Comparison of ENCODE assay signal across 25 mouse cellular contexts in the genomic region with DNA sequence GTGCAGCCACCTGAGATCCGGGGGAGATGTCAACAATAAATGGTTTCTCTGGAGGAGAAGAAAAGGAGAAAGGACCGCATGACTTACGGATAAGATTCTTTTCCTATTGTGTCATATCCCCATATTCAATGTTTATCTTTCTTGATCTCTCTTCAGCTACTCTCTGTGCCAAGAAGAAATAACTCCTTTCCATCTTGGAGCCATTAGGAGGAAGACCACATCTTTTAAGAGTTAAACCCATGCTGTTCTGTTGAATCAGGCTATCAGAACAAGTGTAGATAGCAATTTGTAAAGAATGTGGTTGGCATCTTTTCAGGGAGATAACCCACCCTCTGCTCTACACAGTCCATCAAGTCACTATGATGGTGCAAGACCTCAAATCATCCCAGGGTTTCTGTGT. TPM values are rescaled to one million over a fixed set of nuclear protein-coding genes. Genes with fewer than 3 reads are reported as not detected.
DNase-seq lines count a peak whose midpoint lies in the region; ATAC-seq and TF ChIP-seq lines count a peak whose summit lies in the region.
"Had no signal": no experiment of that assay in that cellular context is flagged by ENCODE, and none has a peak within 500 bp of the region (broad histone marks: within the 10 kb centered on the region; RNA-seq: fewer than 3 reads in every experiment).

No protein-coding gene starts in this region.

- no peak overlapping the region for H3K4me3 ChIP-seq in limb, embryonic 14.5 days (replicated peaks; ENCODE audit: low read length)
- H3K4me3 ChIP-seq in limb, embryonic 10.5 days: no peak overlapping the region
- no peak overlapping the region for H3K4me3 ChIP-seq in C2C12 (ENCODE audit: insufficient read depth, poor library complexity, severe bottlenecking)
- no peak overlapping the region for H3K4me3 ChIP-seq in embryonic fibroblast, embryonic 13.5 days (ENCODE audit: insufficient read depth, low read length)
- H3K4me3 ChIP-seq: embryonic facial prominence, embryonic 13.5 days; embryonic facial prominence, embryonic 15.5 days; forebrain, embryonic 13.5 days; forebrain, embryonic 15.5 days had no signal

- peaks cover 6% of the 10 kb centered on the region; the same call in 1 of the 2 replicates for H3K4me1 ChIP-seq in limb, embryonic 14.5 days (ENCODE audit: control insufficient read depth, insufficient read depth, low read length)
- H3K4me1 ChIP-seq in limb, embryonic 10.5 days: peaks cover 18% of the 10 kb centered on the region
- H3K4me1 ChIP-seq in embryonic fibroblast, embryonic 13.5 days (ENCODE audit: control insufficient read depth, insufficient read depth, low read length): peaks cover 26% of the 10 kb centered on the region
- H3K4me1 ChIP-seq: forebrain, embryonic 15.5 days had no signal

- WGBS in limb, embryonic 14.5 days: 91% methylated on average over 3 of the region's 3 CpGs
- 98% methylated on average over 3 of the region's 3 CpGs for WGBS in limb, embryonic 10.5 days

- DNase-seq in limb, embryonic 14.5 days (ENCODE audit: low spot score): peak; percentile 25
- DNase-seq in limb, embryonic 10.5 days (ENCODE audit: low spot score): no peak
- peak; percentile 73 for DNase-seq in 3T3-L1 (ENCODE audit: low read depth, low spot score)
- no peak for DNase-seq in right cerebral cortex, postnatal 25 days
- DNase-seq in right cerebral cortex, postnatal 36 days (ENCODE audit: low spot score in 2 of 2): no peak
- DNase-seq: adrenal gland, adult 2 months; adrenal gland, postnatal 10 days; adrenal gland, postnatal 25 days; B cell, adult 2 months; cerebellum, adult 11 months; cerebellum, adult 18-20 months; cerebellum, adult 8-10 months; cerebellum, adult 9-11 months; cerebellum, postnatal 14 days; cerebellum, postnatal 36 days; embryo, embryonic 11 days; forebrain, postnatal 0 days had no signal

- no peaks in the 10 kb centered on the region for H3K27me3 ChIP-seq in limb, embryonic 14.5 days (ENCODE audit: control insufficient read depth, insufficient read depth, low read length)
- H3K27me3 ChIP-seq in limb, embryonic 10.5 days (ENCODE audit: low read depth, poor library complexity, severe bottlenecking): no peaks in the 10 kb centered on the region
- no peaks in the 10 kb centered on the region for H3K27me3 ChIP-seq in C2C12 (ENCODE audit: control insufficient read depth, insufficient read depth, insufficient read length)
- H3K27me3 ChIP-seq: embryonic facial prominence, embryonic 13.5 days; embryonic facial prominence, embryonic 15.5 days; forebrain, embryonic 13.5 days; forebrain, embryonic 15.5 days; Patski had no signal

- H3K79me2 ChIP-seq in C2C12 (ENCODE audit: control insufficient read depth, insufficient read depth): no peaks in the 10 kb centered on the region

- H3ac ChIP-seq in C2C12 (ENCODE audit: control insufficient read depth, insufficient read length, low read depth): no peak overlapping the region

- peaks cover 41% of the 10 kb centered on the region for H3K36me3 ChIP-seq in limb, embryonic 14.5 days (ENCODE audit: control insufficient read depth, insufficient read depth, low read length)
- H3K36me3 ChIP-seq in limb, embryonic 10.5 days: peaks cover 87% of the 10 kb centered on the region
- H3K36me3 ChIP-seq in C2C12 (ENCODE audit: control insufficient read depth, insufficient read depth): peaks cover 18% of the 10 kb centered on the region
- H3K36me3 ChIP-seq: embryonic facial prominence, embryonic 15.5 days; forebrain, embryonic 15.5 days had no signal

- no peak overlapping the region for H3K9ac ChIP-seq in limb, embryonic 14.5 days (ENCODE audit: low read depth, low read length, severe bottlenecking)
- H3K9ac ChIP-seq: embryonic facial prominence, embryonic 13.5 days; embryonic facial prominence, embryonic 15.5 days; forebrain, embryonic 13.5 days; forebrain, embryonic 15.5 days; forebrain, postnatal 0 days had no signal

- TF ChIP-seq POLR2A in limb, embryonic 14.5 days (IDR thresholded peaks at IDR 0.05; ENCODE audit: borderline replicate concordance, extremely low read depth, insufficient read depth, insufficient read length): no peak
- TF ChIP-seq POLR2A in embryonic fibroblast, embryonic 13.5 days (IDR thresholded peaks at IDR 0.05; ENCODE audit: low read depth, low read length): no peak

- no peak for ATAC-seq in limb, embryonic 14.5 days (ENCODE audit: low FRiP score, low read depth)
- ATAC-seq: activated CD4-positive, CD25-positive, alpha-beta regulatory T cell, adult 4 months; forebrain, embryonic 13.5 days; forebrain, postnatal 0 days; Patski had no signal

- no peaks in the 10 kb centered on the region for H3K9me3 ChIP-seq in limb, embryonic 14.5 days (ENCODE audit: control insufficient read depth, low read length)
- no peaks in the 10 kb centered on the region for H3K9me3 ChIP-seq in limb, embryonic 10.5 days (replicated peaks)
- H3K9me3 ChIP-seq: embryonic facial prominence, embryonic 13.5 days; embryonic facial prominence, embryonic 15.5 days; forebrain, embryonic 13.5 days; forebrain, embryonic 15.5 days had no signal

- H3K79me3 ChIP-seq in C2C12 (ENCODE audit: low read depth): no peaks in the 10 kb centered on the region

- no peak overlapping the region for H3K4me2 ChIP-seq in limb, embryonic 14.5 days (replicated peaks; ENCODE audit: low read depth, low read length, severe bottlenecking)
- H3K4me2 ChIP-seq: embryonic facial prominence, embryonic 13.5 days; embryonic facial prominence, embryonic 15.5 days; forebrain, embryonic 13.5 days; forebrain, embryonic 15.5 days had no signal

- no peak for TF ChIP-seq CTCF in C2C12 (IDR thresholded peaks at IDR 0.05; ENCODE audit: control insufficient read depth, insufficient read depth, insufficient read length)
- TF ChIP-seq CTCF in embryonic fibroblast, embryonic 13.5 days (IDR thresholded peaks at IDR 0.05; ENCODE audit: borderline replicate concordance, insufficient read depth, low read length): no peak

- no peak overlapping the region for H3K27ac ChIP-seq in limb, embryonic 14.5 days (replicated peaks; ENCODE audit: low read depth, low read length)
- H3K27ac ChIP-seq in limb, embryonic 10.5 days: no peak overlapping the region
- H3K27ac ChIP-seq in embryonic fibroblast, embryonic 13.5 days (ENCODE audit: insufficient read depth, low read length): peak overlapping the region; percentile 92
- H3K27ac ChIP-seq: embryonic facial prominence, embryonic 13.5 days; embryonic facial prominence, embryonic 15.5 days; forebrain, embryonic 13.5 days; forebrain, embryonic 15.5 days had no signal

TF ChIP-seq in C2C12, 6 proteins besides CTCF, POLR2A, EP300 and RAD21:
- TF ChIP-seq CEBPB (IDR thresholded peaks at IDR 0.05; ENCODE audit: low read depth): peak; percentile 29
- TF ChIP-seq MYOG (IDR thresholded peaks at IDR 0.05; ENCODE audit: control insufficient read depth, extremely low read depth, insufficient read length): no peak
TF ChIP-seq in C2C12: peak in this region for 1.

RNA-seq across cellular contexts. Expression of gene Vcam1, which starts 8.5 kb away (rescaled TPM):
- 57.8 and 66.7 TPM in 2 replicates for polyA plus RNA-seq in limb, embryonic 14.5 days (2012; rRNA removed)
- 162 and 190 TPM in 2 replicates for polyA plus RNA-seq in limb, embryonic 14.5 days (2014; fragmentation: Nextera tagmentation; extraction: Ambion mirVana)
- 35.6 and 68.9 TPM in 2 replicates for polyA plus RNA-seq in limb, embryonic 10.5 days (2016; fragmentation: Nextera tagmentation; extraction: Ambion mirVana)
- polyA plus RNA-seq in C2C12 (2012; fragmentation: generic; extraction: Trizol): 11.5 TPM
- 114 and 127 TPM in 2 replicates for polyA plus RNA-seq in embryonic fibroblast, embryonic 13.5 days (2011; ENCODE audit: insufficient read length, low read depth, missing spikeins)

Comparison
In these comparisons a context has a peak if more than half of its experiments do, and no peak if none do; other contexts are left out.
1. DNase-seq: peak in limb, embryonic 14.5 days (single experiment) and 3T3-L1 (single experiment); none in limb, embryonic 10.5 days (single experiment), right cerebral cortex, postnatal 25 days (single experiment) and right cerebral cortex, postnatal 36 days (0 of 2).